Mouse (Mus musculus) liver, postnatal 0 days (tissue): ENCODE results near the gene 4930470P17Rik.

ENCODE experiments used
- CTCF ChIP-seq: sonication (generic); IDR thresholded peaks from 2 replicates; pipeline ENCODE4 v1.5.1; 2016; ENCODE audit warnings: antibody characterized with exemption, low read depth
- EP300 ChIP-seq: IDR thresholded peaks from 2 replicates; pipeline ENCODE4 v1.6.1; 2016; ENCODE audit warnings: antibody characterized with exemption, low read depth, mild to moderate bottlenecking

- TF ChIP-seq EP300 (no peak), CTCF (no peak)
These were observed 17.1 kb downstream of the 4930470P17Rik start for GRCm38 (mm10) chr2:170584678-170585077.
